Comparison of ENCODE assay signal across 43 mouse cellular contexts in the genomic region with DNA sequence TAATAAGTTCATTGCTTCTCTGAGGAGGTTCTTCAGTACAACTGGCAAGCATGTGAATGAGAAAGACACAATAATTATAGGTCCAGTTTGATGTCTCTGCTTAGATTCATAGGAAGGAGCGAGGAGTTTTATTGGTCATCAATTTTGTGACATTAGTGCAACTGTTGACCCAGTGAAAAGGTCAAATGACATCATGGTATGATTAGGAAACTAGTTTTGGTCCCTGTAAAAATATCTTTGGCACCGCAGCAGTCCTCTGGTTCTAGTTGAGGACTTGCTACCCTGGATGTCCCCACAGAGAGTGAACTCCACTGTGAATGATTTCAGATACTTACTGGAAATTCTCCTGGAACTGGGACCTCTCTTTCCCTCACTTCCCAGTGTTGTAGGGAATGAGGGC. TPM values are rescaled to one million over a fixed set of nuclear protein-coding genes. Genes with fewer than 3 reads are reported as not detected.
"Had no signal": no experiment of that assay in that cellular context is flagged by ENCODE, and none has a peak within 500 bp of the region (broad histone marks: within the 10 kb centered on the region; RNA-seq: fewer than 3 reads in every experiment).

No protein-coding gene starts in this region.

- ATAC-seq: hindbrain, embryonic 16.5 days; hindbrain, postnatal 0 days; inflammation-experienced regulatory T-cells, adult 6 months; intestine, embryonic 15.5 days; intestine, embryonic 16.5 days; intestine, postnatal 0 days had no signal

- H3K27me3 ChIP-seq: heart, embryonic 12.5 days; heart, embryonic 15.5 days; hindbrain, embryonic 12.5 days; hindbrain, embryonic 13.5 days; hindbrain, embryonic 15.5 days; intestine, embryonic 15.5 days; kidney, embryonic 15.5 days had no signal

- DNase-seq: heart, postnatal 10 days; heart, postnatal 14 days; heart, postnatal 36 days; heart, postnatal 4 days; kidney, adult 11 months; kidney, adult 18-20 months; kidney, adult 2 months; kidney, adult 8-10 months; kidney, adult 9 months; kidney, postnatal 10 days; kidney, postnatal 14 days; kidney, postnatal 25 days; kidney, postnatal 36 days; kidney, postnatal 4 days; layer of hippocampus, adult 9-11 months; layer of hippocampus, postnatal 36 days had no signal

- H3K27ac ChIP-seq: heart, embryonic 10.5 days; heart, embryonic 13.5 days; heart, embryonic 15.5 days; hindbrain, embryonic 10.5 days; hindbrain, embryonic 12.5 days; hindbrain, embryonic 13.5 days; hindbrain, embryonic 14.5 days; hindbrain, embryonic 15.5 days; hindbrain, postnatal 0 days; intestine, embryonic 15.5 days; kidney, embryonic 15.5 days; kidney, postnatal 0 days; layer of hippocampus, adult 2 months had no signal

- H3K4me1 ChIP-seq: heart, embryonic 10.5 days; heart, embryonic 12.5 days; heart, embryonic 13.5 days; heart, embryonic 15.5 days; hindbrain, embryonic 10.5 days; hindbrain, embryonic 12.5 days; hindbrain, embryonic 15.5 days; intestine, embryonic 15.5 days; kidney, embryonic 15.5 days had no signal

- H3K36me3 ChIP-seq: heart, embryonic 10.5 days; heart, embryonic 12.5 days; heart, embryonic 13.5 days; heart, embryonic 15.5 days; hindbrain, embryonic 10.5 days; hindbrain, embryonic 12.5 days; hindbrain, embryonic 13.5 days; hindbrain, embryonic 15.5 days; intestine, embryonic 15.5 days; kidney, embryonic 15.5 days had no signal

- H3K9ac ChIP-seq: heart, embryonic 12.5 days; heart, embryonic 13.5 days; heart, embryonic 15.5 days; hindbrain, embryonic 12.5 days; hindbrain, embryonic 13.5 days; hindbrain, embryonic 14.5 days; hindbrain, embryonic 15.5 days; intestine, embryonic 15.5 days; kidney, embryonic 15.5 days had no signal

- H3K9me3 ChIP-seq: heart, embryonic 10.5 days; heart, embryonic 12.5 days; heart, embryonic 13.5 days; heart, embryonic 15.5 days; hindbrain, embryonic 10.5 days; hindbrain, embryonic 12.5 days; hindbrain, embryonic 13.5 days; hindbrain, embryonic 15.5 days; intestine, embryonic 15.5 days; kidney, embryonic 15.5 days had no signal

- H3K4me2 ChIP-seq: heart, embryonic 11.5 days; heart, embryonic 12.5 days; heart, embryonic 13.5 days; heart, embryonic 15.5 days; hindbrain, embryonic 12.5 days; hindbrain, embryonic 13.5 days; hindbrain, embryonic 14.5 days; hindbrain, embryonic 15.5 days; intestine, embryonic 15.5 days; kidney, embryonic 15.5 days had no signal

- H3K4me3 ChIP-seq: heart, embryonic 10.5 days; heart, embryonic 12.5 days; heart, embryonic 13.5 days; heart, embryonic 15.5 days; hindbrain, embryonic 10.5 days; hindbrain, embryonic 12.5 days; hindbrain, embryonic 13.5 days; hindbrain, embryonic 15.5 days; intestine, embryonic 15.5 days; kidney, embryonic 15.5 days; layer of hippocampus, adult 2 months had no signal

RNA-seq across cellular contexts. Expression of a gene that starts 14.8 kb away (rescaled TPM):
- total RNA-seq: hematopoietic stem cell, adult 5-6 weeks had no signal

RNA-seq across cellular contexts. Expression of a gene that starts 36.3 kb away (rescaled TPM):
- total RNA-seq: hematopoietic stem cell, adult 5-6 weeks; hindbrain, postnatal 0 days; layer of hippocampus, adult 18-20 months; layer of hippocampus, adult 2 months; layer of hippocampus, adult 8-10 months; layer of hippocampus, postnatal 10 days; layer of hippocampus, postnatal 14 days; layer of hippocampus, postnatal 25 days; layer of hippocampus, postnatal 36 days; left cerebral cortex, adult 18-20 months had no signal
- polyA plus RNA-seq: heart, embryonic 12.5 days; heart, embryonic 13.5 days; hindbrain, embryonic 13.5 days; hindbrain, embryonic 14.5 days; hindbrain, embryonic 15.5 days; hindbrain, postnatal 0 days; large intestine, adult 2 months had no signal

RNA-seq across cellular contexts. Expression of a gene that starts 44.3 kb away (rescaled TPM):
- total RNA-seq: hematopoietic stem cell, adult 5-6 weeks had no signal
